Mouse (Mus musculus) kidney, adult 18-20 months (tissue): ENCODE results near the gene Lhfp.

Experiments used
- DNase-seq: peaks from one replicate; pipeline ENCODE4 v3.0.0; 2021

Gene Lhfp

GRCm38 (mm10) chr3:53041411-53042239 is at the start of gene Lhfp:
Lhfp (plus strand) TSS chr3:53041528.
- DNase-seq, result peak; percentile 57

GRCm38 (mm10) chr3:52993296-52993695 is 48.0 kb upstream of the Lhfp start:
- no peak for DNase-seq

DNA sequence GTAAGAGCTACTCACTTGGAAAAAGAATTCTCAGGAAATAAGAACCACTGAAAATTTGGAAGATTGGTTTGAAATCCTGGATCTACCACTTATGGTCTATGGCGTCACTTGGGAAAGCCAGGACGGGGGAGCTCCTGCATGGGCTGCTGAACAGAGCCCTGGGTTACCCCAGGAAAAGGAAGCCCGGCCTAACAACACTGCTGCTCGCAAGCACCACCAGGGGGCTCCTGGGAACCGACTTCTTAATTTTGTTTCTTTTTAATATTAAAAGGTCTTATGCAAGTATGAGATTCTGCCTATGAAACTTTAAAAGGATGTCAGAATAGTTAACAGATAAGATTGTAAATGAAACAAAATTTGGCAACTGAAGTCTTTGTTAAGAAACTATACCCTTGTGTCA is 46.7 kb upstream of the Lhfp start:
- no peak for DNase-seq

DNA sequence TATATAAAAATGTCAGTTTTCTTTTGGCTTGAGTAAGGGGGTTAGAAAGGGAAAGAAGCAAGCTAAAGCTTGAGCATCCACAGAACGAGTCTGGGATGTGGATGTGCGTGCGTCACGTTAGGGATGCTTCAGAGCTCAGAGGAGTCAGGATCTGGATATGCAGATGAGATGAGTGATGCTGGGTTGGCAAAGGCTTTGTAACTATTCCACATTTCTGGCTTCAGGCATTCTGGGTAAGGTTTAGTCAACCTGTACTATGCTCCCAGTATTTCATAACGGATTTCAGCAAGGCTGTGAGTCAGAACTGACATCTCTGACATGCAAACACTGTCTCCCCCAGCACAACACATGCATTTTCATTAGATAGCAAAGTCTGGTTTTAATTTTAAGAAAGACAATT is 44.7 kb upstream of the Lhfp start:
- no peak for DNase-seq

DNA sequence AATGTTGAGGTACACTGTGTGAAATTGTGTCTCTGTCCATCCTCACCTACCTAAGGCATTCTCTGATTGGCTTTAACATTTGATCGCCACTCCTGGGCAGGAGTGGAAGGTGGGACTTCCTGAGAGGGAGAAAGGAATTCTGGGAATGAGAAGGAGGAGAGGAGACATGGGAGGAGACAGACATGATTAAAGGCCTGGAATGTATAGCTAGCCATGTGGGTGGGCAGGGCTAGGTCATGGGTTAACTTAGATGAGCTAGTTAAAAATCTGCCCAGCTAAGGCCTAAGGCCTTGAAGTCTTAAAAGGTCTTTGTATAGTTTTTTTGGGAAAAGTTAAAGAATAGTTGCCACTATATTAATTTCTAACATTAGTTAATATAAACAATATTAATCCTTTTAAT is 43.9 kb upstream of the Lhfp start:
- DNase-seq, result no peak

DNA sequence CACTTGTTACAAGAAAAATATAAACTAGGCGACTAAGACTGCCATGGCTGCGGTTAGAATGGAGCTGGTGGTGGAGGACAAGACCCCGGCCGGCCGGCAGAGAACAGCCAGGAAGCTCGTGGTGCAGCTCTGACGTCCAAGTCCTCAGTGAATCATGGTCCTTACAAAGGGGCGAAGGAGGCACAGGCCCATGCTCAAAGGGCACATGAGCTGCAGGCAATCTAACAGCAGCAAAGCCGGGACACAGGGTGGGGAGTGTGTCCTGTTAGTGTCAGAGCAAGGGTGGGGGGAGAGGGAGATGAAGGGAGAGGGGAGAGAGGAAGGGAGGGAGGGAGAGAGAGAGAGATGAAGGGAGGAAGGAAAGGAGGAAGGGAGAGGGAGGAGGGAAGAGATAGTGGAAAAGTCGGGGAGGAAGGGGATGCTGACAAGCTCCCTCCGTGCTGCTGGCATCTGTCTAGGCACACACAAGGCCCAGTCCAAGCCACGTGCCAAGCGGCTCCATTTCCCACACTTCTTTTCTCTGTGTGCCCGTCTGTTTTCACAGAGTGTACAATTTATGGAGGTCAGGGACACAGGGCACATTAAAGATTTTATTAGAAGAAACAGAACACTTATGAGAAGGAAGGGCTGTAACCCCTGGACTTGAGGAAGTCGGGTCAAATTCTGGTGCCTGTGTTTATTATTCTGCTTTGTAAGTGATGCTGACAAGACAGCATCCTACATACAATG is 42.1 kb upstream of the Lhfp start:
- DNase-seq, result no peak

- no peak for DNase-seq
Measured at GRCm38 (mm10) chr3:52999996-53000395, 41.3 kb upstream of the Lhfp start.

DNA sequence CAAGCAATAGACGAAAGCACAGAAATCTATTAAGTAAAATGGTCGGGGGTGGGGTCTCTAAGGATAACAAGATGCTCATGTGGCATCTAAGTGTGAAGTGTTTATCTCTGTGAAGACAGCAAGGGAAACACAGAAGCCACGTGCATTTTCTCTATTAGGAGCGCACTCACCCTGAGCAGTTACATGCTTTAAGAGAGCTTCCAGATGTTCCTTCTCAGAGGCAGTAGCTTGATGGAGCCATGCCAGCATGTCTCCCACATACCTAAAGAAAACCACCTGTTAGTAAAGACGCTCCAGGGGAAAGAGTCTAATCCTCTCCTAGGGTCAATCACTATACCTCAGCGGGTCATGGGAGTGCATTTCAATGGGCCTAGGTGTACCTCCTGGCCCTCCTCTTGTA is 39.3 kb upstream of the Lhfp start:
- DNase-seq, result no peak

GRCm38 (mm10) chr3:53004406-53005114 is 36.8 kb upstream of the Lhfp start:
- DNase-seq, result no peak

DNA sequence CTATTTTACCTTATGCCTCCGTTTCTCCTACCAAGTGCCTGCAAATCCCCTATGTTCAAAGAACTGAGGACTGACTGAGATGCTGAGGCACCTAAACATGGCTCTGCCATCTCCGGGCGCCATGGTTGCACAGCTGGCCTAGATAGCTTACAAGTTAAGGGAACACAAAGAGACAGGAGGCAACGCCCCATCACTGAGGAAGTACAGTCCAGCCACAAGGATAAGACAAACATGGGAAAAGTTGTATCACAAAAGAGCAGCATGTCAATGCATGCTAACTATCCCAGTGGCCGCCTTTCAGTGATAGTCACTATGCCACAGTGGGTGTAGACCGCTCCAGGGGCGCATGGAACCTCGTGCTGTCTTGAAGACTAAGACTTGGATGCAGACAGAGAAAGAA is 33.9 kb upstream of the Lhfp start:
- no peak for DNase-seq

- DNase-seq, result peak; percentile 85
Measured at GRCm38 (mm10) chr3:53016436-53017340, 24.6 kb upstream of the Lhfp start, which contains the start of gene Cog6. Cog6 (minus strand) TSS chr3:53017237.

- no peak for DNase-seq
Measured at GRCm38 (mm10) chr3:53027333-53027732, 14.0 kb upstream of the Lhfp start.

DNA sequence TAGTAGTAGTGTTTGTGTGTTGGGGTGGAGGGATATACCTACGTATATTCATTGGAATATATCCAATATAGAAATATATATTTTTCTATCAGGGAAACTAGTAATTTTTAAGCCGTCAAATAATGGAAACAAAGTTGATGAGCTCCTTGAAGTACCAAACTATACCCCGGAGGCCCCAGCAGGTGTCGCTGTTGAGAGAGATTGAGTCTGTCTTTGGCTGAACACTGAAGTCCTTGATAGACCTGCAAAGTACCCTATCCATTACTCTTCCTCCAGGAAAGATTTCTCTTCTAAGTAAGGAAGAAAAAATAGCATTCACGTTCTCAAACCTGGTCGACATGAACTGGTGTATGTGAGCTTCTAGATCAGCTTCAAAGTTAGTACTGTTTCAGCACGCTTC is 12.3 kb upstream of the Lhfp start:
- DNase-seq, result peak; percentile 77

DNA sequence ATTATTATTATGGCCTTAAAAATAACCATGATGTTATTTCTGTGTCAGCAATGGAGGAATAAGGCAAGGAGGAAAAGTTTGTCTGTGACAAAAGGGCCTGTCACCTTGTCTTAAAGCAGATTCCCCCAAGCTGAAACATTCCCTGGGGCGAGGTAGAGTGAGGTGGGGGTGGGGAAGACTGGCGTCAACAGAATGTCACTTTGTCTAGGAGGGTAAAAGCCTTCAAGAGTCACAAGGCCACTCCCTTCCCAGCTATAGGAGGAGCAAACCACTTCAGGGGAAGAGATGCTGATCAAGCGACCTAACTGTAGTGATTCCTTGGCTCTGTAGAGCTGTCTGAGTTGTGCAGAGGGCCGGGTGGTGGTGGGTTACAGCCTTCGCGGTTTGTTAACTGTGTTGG is 9.7 kb upstream of the Lhfp start:
- no peak for DNase-seq

GRCm38 (mm10) chr3:53032432-53032831 is 8.9 kb upstream of the Lhfp start:
- DNase-seq, result no peak

DNA sequence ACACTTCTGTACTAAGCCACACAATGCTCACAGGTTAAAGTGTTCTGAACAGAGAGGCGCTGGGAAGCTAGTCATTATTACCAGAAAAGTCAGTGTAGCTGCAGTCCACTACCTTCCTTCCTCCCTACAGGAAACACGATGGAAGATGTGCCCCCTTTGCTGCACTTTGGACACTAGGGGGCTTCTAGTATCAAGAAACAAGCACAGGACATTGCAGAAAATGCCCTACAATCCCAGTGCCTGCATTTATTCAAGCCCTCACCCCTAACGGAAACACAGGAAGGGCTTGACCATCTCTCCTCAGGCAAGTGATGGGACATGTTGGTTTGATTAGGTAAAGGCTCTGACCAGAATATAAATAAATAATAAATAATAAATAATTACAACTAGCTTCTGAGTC is 7.9 kb upstream of the Lhfp start:
- no peak for DNase-seq

DNA sequence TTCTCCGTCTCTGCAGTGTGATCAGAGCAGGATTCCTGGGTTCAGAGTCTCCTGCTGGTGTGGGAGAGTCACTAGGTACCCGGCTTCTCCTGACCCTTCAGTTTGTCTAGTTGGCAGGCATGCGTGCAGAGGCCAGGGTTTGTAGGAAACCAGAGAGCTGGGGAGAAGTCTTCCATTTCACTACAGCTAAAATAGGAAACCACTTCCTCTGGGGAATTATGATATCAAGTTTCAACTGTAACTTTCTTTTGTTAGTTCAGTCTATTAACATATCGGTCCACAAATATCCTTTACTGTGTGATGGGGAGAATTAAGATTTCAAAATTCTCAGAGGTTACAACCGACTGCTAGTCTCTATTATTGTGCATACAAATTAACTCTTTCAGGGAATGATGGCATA is 5.3 kb upstream of the Lhfp start:
- DNase-seq, result no peak

DNA sequence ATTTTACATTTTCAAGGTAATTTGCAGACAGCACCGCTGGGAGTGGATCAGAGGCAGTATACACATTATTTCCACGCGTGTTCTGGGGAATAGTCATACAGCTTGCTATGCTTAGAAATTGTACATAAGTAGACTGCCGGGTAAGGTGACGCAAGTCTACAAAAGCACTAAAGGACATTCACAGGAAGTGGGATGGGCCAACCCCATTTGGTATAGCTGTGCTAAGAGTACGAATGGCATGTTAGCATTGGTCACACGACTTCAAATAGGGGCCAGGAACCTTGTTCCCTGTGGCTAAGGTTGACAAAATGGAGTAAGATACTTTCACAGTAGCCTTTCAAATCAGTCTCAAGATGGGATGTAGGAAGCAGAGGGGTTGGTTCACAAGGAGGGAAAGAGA is 4.4 kb upstream of the Lhfp start:
- DNase-seq, result no peak

GRCm38 (mm10) chr3:53038913-53039312 is 2.4 kb upstream of the Lhfp start:
- DNase-seq, result no peak

- DNase-seq, result no peak
Measured at GRCm38 (mm10) chr3:53039746-53040145, 1.6 kb upstream of the Lhfp start.

GRCm38 (mm10) chr3:53040593-53041410 is 526 bp upstream of the Lhfp start:
- DNase-seq, result no peak

- no peak for DNase-seq
Measured at GRCm38 (mm10) chr3:53042240-53042567, 876 bp downstream of the Lhfp start.
